Mouse (Mus musculus): ENCODE results near the gene Gm20715. TPM values are rescaled to one million over a fixed set of nuclear protein-coding genes. Genes with fewer than 3 reads are reported as not detected.
"Not testable (repeated sequence)": the region's sequence is repeated elsewhere in the genome, so short reads cannot be mapped to it uniquely, and the experiment has no call there.

The Gm20715 gene
- polyA plus RNA-seq, 1 experiment from 2014 or later, result not detected

GRCm38 (mm10) chr7:6441173-6441572, 31.1 kb downstream of the Gm20715 start:
- no peak for ATAC-seq (replicated peaks; ENCODE audit: low FRiP score)
- WGBS, result 63% methylated on average over 2 of the region's 2 CpGs
- H3K36me3 ChIP-seq, result no peaks in the 10 kb centered on the region

GRCm38 (mm10) chr7:6447771-6448170, 37.7 kb downstream of the Gm20715 start:
- WGBS, result 87% methylated on average over 5 of the region's 5 CpGs
- H3K9ac ChIP-seq, result no peak overlapping the region

More at GRCm38 (mm10) chr7:6441173-6441572, 31.1 kb downstream of the Gm20715 start:
- Histone ChIP-seq H3K9me3 (replicated peaks) (no peaks in the 10 kb centered on the region), H3K27ac (no peak overlapping the region), H3K4me2 (no peak overlapping the region), H3K4me1 (no peaks in the 10 kb centered on the region), H3K4me3 (replicated peaks) (no peak overlapping the region), H3K9ac (no peak overlapping the region), H3K27me3 (no peaks in the 10 kb centered on the region)

GRCm38 (mm10) chr7:6455868-6456267, 45.8 kb downstream of the Gm20715 start, which contains the start of gene Olfr1336:
Gene Olfr1336 (plus strand): TSS chr7:6456168.
- no peak for ATAC-seq (replicated peaks; ENCODE audit: low FRiP score)
- H3K4me3 ChIP-seq (replicated peaks), result no peak within 1 kb of the TSS
- H3K36me3 ChIP-seq, result no peaks in the 10 kb centered on the region

More at GRCm38 (mm10) chr7:6447771-6448170, 37.7 kb downstream of the Gm20715 start:
- Histone ChIP-seq H3K4me2 (no peak overlapping the region), H3K4me3 (replicated peaks) (no peak overlapping the region), H3K9me3 (replicated peaks) (no peaks in the 10 kb centered on the region; the same call in 1 of the 2 replicates), H3K27me3 (no peaks in the 10 kb centered on the region), H3K4me1 (no peaks in the 10 kb centered on the region), H3K27ac (no peak overlapping the region), H3K36me3 (no peaks in the 10 kb centered on the region)
- no peak for ATAC-seq (replicated peaks; ENCODE audit: low FRiP score)

GRCm38 (mm10) chr7:6456399-6456798, 46.3 kb downstream of the Gm20715 start:
- H3K27me3 ChIP-seq, result no peaks in the 10 kb centered on the region
- no peaks in the 10 kb centered on the region; the same call in 1 of the 2 replicates for H3K9me3 ChIP-seq (replicated peaks)
- H3K4me3 ChIP-seq (replicated peaks), result no peak overlapping the region
- no peaks in the 10 kb centered on the region for H3K36me3 ChIP-seq
- H3K4me1 ChIP-seq, result no peaks in the 10 kb centered on the region
- H3K4me2 ChIP-seq, result no peak overlapping the region
- H3K27ac ChIP-seq, result no peak overlapping the region
- no peak for ATAC-seq (replicated peaks; ENCODE audit: low FRiP score)
- no peak overlapping the region for H3K9ac ChIP-seq
- 47% methylated on average over 3 of the region's 3 CpGs for WGBS

More at GRCm38 (mm10) chr7:6455868-6456267, 45.8 kb downstream of the Gm20715 start, which contains the start of gene Olfr1336:
- no peak within 1 kb of the TSS for H3K27ac ChIP-seq
- no peak within 1 kb of the TSS for H3K4me2 ChIP-seq
- H3K9ac ChIP-seq, result no peak within 1 kb of the TSS
- H3K9me3 ChIP-seq (replicated peaks), result no peaks in the 10 kb centered on the region; the same call in 1 of the 2 replicates
- no peaks in the 10 kb centered on the region for H3K4me1 ChIP-seq
- H3K27me3 ChIP-seq, result no peaks in the 10 kb centered on the region

GRCm38 (mm10) chr7:6466951-6467350, 56.9 kb downstream of the Gm20715 start, which contains the start of gene Olfr1346:
Gene Olfr1346 (plus strand): TSS chr7:6467101.
- ATAC-seq (replicated peaks; ENCODE audit: low FRiP score), result no peak
- H3K4me3 ChIP-seq (replicated peaks), result no peak within 1 kb of the TSS
- no peaks in the 10 kb centered on the region for H3K9me3 ChIP-seq (replicated peaks)
- no peak within 1 kb of the TSS for H3K9ac ChIP-seq
- no peaks in the 10 kb centered on the region for H3K27me3 ChIP-seq
- no peak within 1 kb of the TSS for H3K4me2 ChIP-seq
- no peaks in the 10 kb centered on the region for H3K36me3 ChIP-seq
- no peaks in the 10 kb centered on the region for H3K4me1 ChIP-seq
- H3K27ac ChIP-seq, result no peak within 1 kb of the TSS

GRCm38 (mm10) chr7:6477633-6478032, 67.6 kb downstream of the Gm20715 start:
- not testable (repeated sequence) for ATAC-seq (replicated peaks; ENCODE audit: low FRiP score); H3K4me3 ChIP-seq (replicated peaks); H3K9ac ChIP-seq; H3K9me3 ChIP-seq (replicated peaks); H3K4me2 ChIP-seq; H3K27me3 ChIP-seq; H3K4me1 ChIP-seq; H3K27ac ChIP-seq; H3K36me3 ChIP-seq
- WGBS, result 67% methylated on average over 2 of the region's 2 CpGs

- H3K27ac ChIP-seq, result no peak within 1 kb of the TSS
- ATAC-seq (replicated peaks; ENCODE audit: low FRiP score), result no peak
- H3K9ac ChIP-seq, result no peak within 1 kb of the TSS
- H3K9me3 ChIP-seq (replicated peaks), result no peaks in the 10 kb centered on the region
- H3K4me2 ChIP-seq, result no peak within 1 kb of the TSS
- H3K36me3 ChIP-seq, result no peaks in the 10 kb centered on the region
- H3K4me3 ChIP-seq (replicated peaks), result no peak within 1 kb of the TSS
- no peaks in the 10 kb centered on the region for H3K27me3 ChIP-seq
- H3K4me1 ChIP-seq, result no peaks in the 10 kb centered on the region
- 31% methylated on average over 2 of the region's 2 CpGs for WGBS
These were observed 76.8 kb downstream of the Gm20715 start, which contains the start of gene Olfr5 for GRCm38 (mm10) chr7:6486841-6487240. Gene Olfr5 (minus strand): TSS chr7:6486941.

Other genes starting within 250 kb of the Gm20715 start
- gene Zfp444, start 238.1 kb upstream of the Gm20715 start, polyA plus RNA-seq (2015; fragmentation: Nextera tagmentation; extraction: Ambion mirVana), result 65.5 and 71.4 TPM in 2 replicates
- gene Galp, start 213.2 kb upstream of the Gm20715 start, polyA plus RNA-seq (2015; fragmentation: Nextera tagmentation; extraction: Ambion mirVana), result not detected in 2 replicates
- gene Zscan5b, start 188.0 kb upstream of the Gm20715 start, polyA plus RNA-seq (2015; fragmentation: Nextera tagmentation; extraction: Ambion mirVana), result not detected in 2 replicates
- not detected in 2 replicates for gene Epp13, start 157.6 kb upstream of the Gm20715 start, polyA plus RNA-seq (2015; fragmentation: Nextera tagmentation; extraction: Ambion mirVana)
- 5.9 and 6.3 TPM in 2 replicates for gene Zfp667, start 123.7 kb upstream of the Gm20715 start, polyA plus RNA-seq (2015; fragmentation: Nextera tagmentation; extraction: Ambion mirVana)
- gene Zfp583, start 79.0 kb upstream of the Gm20715 start, polyA plus RNA-seq (2015; fragmentation: Nextera tagmentation; extraction: Ambion mirVana), result 5.1 and 6.2 TPM in 2 replicates
- gene Gm3854, start 66.5 kb upstream of the Gm20715 start, polyA plus RNA-seq (2015; fragmentation: Nextera tagmentation; extraction: Ambion mirVana), result 2.3 and 2.4 TPM in 2 replicates
- gene Zfp78, start 47.0 kb upstream of the Gm20715 start, polyA plus RNA-seq (2015; fragmentation: Nextera tagmentation; extraction: Ambion mirVana), result 1.7 and 2.5 TPM in 2 replicates
- gene Zfp28, start 27.0 kb upstream of the Gm20715 start, polyA plus RNA-seq (2015; fragmentation: Nextera tagmentation; extraction: Ambion mirVana), result 7.8 and 8.3 TPM in 2 replicates
- 0.04 and 0.17 TPM in 2 replicates for gene Smim17, start 11.6 kb upstream of the Gm20715 start, polyA plus RNA-seq (2015; fragmentation: Nextera tagmentation; extraction: Ambion mirVana)
- not detected in 2 replicates for gene Olfr1344, start 28.4 kb downstream of the Gm20715 start, polyA plus RNA-seq (2015; fragmentation: Nextera tagmentation; extraction: Ambion mirVana)
- gene Olfr1336, start 45.9 kb downstream of the Gm20715 start, polyA plus RNA-seq (2015; fragmentation: Nextera tagmentation; extraction: Ambion mirVana), result not detected in 2 replicates
- not detected in 2 replicates for gene Olfr1346, start 56.8 kb downstream of the Gm20715 start, polyA plus RNA-seq (2015; fragmentation: Nextera tagmentation; extraction: Ambion mirVana)
- not detected in 2 replicates for gene Olfr5, start 76.7 kb downstream of the Gm20715 start, polyA plus RNA-seq (2015; fragmentation: Nextera tagmentation; extraction: Ambion mirVana)
- not detected in 2 replicates for gene Olfr1347, start 89.5 kb downstream of the Gm20715 start, polyA plus RNA-seq (2015; fragmentation: Nextera tagmentation; extraction: Ambion mirVana)
- not detected in 2 replicates for gene Olfr1348, start 98.5 kb downstream of the Gm20715 start, polyA plus RNA-seq (2015; fragmentation: Nextera tagmentation; extraction: Ambion mirVana)
- gene Olfr1349, start 112.7 kb downstream of the Gm20715 start, polyA plus RNA-seq (2015; fragmentation: Nextera tagmentation; extraction: Ambion mirVana), result not detected in 2 replicates
- not detected in 2 replicates for gene Olfr1350, start 154.6 kb downstream of the Gm20715 start, polyA plus RNA-seq (2015; fragmentation: Nextera tagmentation; extraction: Ambion mirVana)

Measured in kidney, embryonic 15.5 days (tissue).